Mouse (Mus musculus) liver, adult (tissue): ENCODE measurements around the gene Wnt5a.

Experiments used
- GATA4 ChIP-seq: IDR thresholded peaks from 2 replicates; pipeline ENCODE4 v1.6.1; 2014; ENCODE audit warnings: mild to moderate bottlenecking, low read length; ENCODE audit not compliant: insufficient replicate concordance

Gene Wnt5a

DNA sequence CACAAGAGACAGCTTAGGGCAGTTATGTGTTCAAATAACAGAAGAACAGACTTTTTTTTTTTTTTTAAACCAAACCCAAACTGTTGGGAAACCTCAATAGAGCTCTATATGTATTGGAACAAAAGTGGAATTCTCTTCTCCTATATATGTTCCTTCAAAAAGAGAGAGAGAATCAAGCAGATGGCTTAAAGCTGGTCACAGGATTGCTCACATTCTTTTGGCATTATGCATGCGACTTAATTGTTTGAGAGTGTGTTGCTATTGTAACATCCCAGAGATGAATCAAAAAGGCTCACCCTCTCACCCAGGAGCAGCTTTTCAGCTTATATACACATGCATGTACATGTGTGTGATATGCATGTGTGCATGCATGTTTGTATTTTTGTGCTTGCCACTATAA, 21.0 kb downstream of the Wnt5a start:
- no peak for TF ChIP-seq GATA4

DNA sequence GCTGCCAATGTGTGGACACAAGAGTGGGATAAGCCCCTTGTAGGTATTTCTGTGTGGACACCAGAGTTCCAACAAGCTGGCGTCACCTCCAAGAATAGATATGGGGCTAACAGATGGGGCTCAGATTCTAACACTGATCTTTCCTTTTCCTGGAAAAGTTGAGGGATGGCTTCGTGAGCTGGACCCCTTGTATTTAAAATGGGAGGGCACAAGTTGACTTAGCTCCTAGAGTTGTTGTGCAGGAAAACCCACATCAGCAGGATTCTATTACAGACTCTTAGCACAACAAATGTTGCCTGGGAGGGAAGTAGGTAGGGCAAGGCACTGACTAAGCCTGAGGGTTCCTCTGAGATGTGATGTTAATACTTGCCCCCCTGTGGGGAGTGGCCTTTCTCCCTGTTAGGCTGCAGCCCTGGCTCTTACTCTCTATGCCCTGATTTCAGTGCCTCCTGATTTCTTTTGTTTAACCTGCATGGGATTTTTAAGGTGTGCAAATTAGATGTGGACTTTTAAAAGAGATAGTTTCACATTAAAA, 23.7 kb downstream of the Wnt5a start:
- TF ChIP-seq GATA4 = no peak

DNA sequence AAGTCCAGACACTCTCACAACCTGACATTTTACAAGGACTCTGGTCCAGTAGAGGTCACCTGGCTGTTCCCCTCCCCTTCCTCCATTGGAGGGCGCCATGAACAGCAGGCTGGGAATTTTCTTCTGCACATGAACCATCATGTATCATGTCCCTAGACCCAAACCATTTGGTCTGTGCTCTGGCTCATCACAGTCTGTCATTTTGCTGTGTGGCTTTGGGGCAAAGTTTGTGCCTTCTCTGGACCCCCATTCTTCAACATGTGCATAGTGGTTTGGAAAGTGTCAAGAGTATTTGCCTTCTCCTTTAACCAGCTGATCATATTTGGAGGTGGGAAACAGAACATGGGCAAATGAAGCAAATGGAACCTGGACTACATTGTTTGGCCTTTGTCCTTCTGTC, 27.0 kb downstream of the Wnt5a start:
- no peak for TF ChIP-seq GATA4

DNA sequence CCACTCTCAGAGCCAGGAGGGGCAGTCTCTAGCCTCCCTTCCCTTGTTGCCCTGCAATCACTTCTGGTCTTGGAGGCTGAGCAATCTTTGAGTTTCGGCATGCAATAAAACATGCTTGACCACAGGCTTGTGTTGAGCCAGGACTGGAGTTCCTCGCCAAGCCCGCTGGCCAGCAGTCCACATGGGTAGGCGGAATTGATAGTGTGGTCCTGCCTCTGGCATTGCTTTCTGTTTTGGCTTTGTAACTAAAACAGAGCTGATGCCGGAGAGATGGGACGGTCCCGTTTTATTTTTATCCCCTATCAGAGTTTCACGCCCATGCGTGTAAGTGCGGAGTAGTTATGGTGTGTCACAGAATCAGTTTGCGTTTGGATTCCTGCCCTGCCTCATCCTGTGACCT, 28.4 kb downstream of the Wnt5a start:
- TF ChIP-seq GATA4 = no peak

DNA sequence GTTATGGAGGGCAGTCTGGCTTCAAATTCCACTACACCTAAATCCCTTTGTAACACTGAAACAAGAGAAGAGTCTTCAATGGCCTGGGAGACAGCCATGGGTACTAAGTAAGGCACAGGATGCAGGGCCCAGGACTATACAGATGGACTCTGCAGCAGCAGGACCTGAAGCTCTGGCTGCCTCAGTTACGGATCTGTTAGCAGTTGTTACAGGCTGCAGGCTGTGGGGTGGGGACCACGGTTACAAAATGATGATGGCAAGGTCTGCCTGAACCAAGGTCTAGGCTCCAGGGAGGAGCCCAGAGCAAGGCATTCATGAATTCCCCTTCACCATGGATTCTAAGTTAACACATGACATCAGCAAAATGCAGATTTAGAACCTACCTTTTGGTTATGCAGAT, 29.3 kb downstream of the Wnt5a start:
- TF ChIP-seq GATA4 = no peak

DNA sequence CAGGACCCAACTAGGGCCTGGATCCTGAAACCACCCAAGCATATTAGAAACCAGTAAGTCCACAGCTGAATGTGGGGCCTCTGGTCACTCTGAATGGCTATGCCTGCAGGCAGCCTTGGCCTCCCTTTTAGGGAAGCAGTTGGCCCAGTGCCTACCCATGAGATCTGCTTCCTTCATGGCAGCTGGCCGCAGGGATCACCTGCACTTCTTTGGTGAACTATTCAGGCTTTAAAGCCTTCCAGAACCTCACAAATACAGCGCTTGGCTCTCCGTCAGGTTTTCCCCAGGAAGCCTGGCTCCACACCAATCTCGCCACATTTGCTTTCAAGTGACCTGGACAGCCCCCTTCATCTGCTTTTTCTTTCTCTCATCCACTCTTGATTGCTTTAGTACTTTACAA, 31.3 kb downstream of the Wnt5a start:
- TF ChIP-seq GATA4 = no peak

DNA sequence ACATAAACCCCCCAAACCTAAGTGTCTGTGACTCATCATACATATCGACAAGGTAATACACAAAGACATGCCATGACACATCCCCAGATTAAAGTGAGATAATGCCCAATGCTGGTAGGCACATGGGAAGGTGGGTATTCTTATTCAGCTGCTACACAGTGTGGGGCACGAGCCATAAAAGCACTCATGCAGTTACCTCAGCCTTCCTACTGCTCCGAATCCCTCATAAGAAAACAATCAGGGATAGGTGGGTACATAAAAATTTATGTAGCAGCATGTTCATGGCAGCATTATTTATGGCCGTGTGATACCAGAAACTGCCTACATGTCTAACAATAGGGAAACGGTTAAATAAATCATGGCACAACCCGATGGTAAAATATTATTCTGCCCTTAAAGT, 35.0 kb downstream of the Wnt5a start:
- no peak for TF ChIP-seq GATA4

DNA sequence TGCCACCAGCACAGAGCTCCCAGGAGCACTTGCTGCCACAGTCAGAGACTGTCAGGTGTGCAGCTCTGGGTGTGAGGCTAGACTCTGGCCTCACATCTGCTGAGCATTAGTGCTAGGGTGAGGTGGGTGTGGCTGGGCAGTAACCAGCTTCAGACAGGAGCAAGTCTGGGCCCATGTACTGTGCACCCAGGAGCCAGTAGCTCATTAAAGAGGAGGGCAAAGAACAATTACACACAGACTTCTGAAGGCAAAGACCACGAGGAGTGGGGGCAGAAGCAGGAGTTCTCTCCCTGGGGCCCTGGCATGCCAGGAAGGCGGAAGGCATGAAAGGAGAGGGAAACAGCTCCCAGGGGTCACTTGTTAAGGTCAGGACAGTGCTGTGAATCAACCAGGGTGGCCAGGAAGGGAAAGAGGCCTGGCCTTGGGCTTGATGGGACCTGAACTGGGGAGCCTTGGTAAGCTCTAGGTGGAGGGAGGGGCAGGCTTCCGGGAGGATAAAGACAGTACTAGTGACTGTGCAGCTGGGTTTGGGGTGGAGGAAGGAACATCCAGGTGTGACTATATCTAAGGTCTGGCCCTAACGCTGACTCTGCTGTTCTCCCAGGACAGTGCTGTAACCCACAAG, 37.7 kb downstream of the Wnt5a start:
- TF ChIP-seq GATA4 = no peak

DNA sequence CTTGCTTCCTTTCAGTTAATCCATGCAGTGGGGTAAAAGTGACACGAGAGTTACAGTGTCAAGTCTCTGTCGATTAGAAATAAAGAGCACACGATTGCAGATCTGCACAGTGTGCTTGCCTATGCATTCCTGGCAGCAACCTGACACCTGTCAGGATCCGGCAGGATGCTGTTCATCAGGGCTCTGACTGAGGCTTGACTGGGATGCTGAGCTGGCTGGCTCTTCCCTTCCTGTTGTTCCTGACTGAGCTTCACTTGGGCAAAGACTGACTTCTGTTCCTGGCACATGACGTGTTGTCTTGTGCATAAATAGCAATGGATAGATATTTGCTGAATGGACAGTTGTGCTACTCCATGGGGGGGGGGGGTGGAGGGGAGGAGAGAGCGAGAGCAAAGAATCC, 57.3 kb downstream of the Wnt5a start:
- no peak for TF ChIP-seq GATA4
